Mouse (Mus musculus) MEL (cell line): ENCODE results near the gene Ak5.

Source experiments
- CTCF ChIP-seq, 3 experiments: IDR thresholded peaks in 2 of 3; conservative IDR thresholded peaks in 1 of 3; 2 replicates each; pipeline ENCODE4 v1.5.1; 2011 to 2012; ENCODE audit warnings: low read length in 3 of 3, low read depth in 2 of 3, mild to moderate bottlenecking in 2 of 3, improper control_type of control experiment in 1 of 3, inconsistent platforms in 1 of 3, mixed read lengths in 1 of 3, moderate library complexity in 1 of 3; ENCODE audit not compliant: control insufficient read depth in 1 of 3, insufficient read depth in 1 of 3, poor library complexity in 1 of 3, severe bottlenecking in 1 of 3
- ETS1 ChIP-seq: IDR thresholded peaks from 2 replicates; pipeline ENCODE4 v1.6.1; 2012; ENCODE audit warnings: low read depth, mild to moderate bottlenecking, inconsistent platforms, low read length, improper control_type of control experiment, moderate library complexity
- GATA1 ChIP-seq: IDR thresholded peaks from 2 replicates; pipeline ENCODE4 v1.6.1; 2011; ENCODE audit warnings: low read depth, low read length, improper control_type of control experiment
- MAZ ChIP-seq: IDR thresholded peaks from 2 replicates; pipeline ENCODE4 v1.6.1; 2012; ENCODE audit warnings: low read depth, mild to moderate bottlenecking, inconsistent platforms, low read length, improper control_type of control experiment
- POLR2A ChIP-seq, 2 experiments: IDR thresholded peaks; 2 replicates each; pipeline ENCODE4 v1.6.1; 2011 to 2012; ENCODE audit warnings: low read length in 2 of 2, mild to moderate bottlenecking in 2 of 2, control low read depth in 1 of 2, improper control_type of control experiment in 1 of 2, low read depth in 1 of 2, moderate library complexity in 1 of 2; ENCODE audit not compliant: control insufficient read depth in 1 of 2, insufficient read depth in 1 of 2, poor library complexity in 1 of 2
- TAL1 ChIP-seq: IDR thresholded peaks from 2 replicates; pipeline ENCODE4 v1.6.1; 2012; ENCODE audit warnings: mild to moderate bottlenecking, inconsistent platforms, low read length, moderate library complexity, mixed read lengths
- UBTF ChIP-seq: IDR thresholded peaks from 2 replicates; pipeline ENCODE4 v1.6.1; 2012; ENCODE audit warnings: low read depth, mild to moderate bottlenecking, inconsistent platforms, low read length, improper control_type of control experiment, moderate library complexity, borderline replicate concordance; ENCODE audit not compliant: insufficient read depth

DNA sequence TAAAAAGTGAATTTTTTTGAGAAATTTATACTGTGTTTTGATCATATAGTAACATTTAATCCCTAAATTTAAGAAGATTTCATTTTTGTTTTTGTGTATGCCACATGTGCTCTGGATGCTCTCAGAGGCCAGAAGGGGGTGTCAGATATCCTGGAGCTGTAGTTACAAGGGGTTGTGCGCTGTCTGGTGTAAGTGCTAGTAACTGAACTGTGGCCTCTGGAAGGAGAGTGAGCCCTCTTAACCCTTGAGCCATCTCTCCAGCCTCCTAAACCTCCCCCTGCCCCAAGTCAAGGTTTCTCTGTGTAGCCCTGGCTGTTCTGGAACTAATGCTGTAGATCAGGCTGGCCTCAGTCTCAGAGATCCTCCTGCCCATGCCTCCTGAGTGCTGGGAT lies 192.9 kb downstream of the Ak5 start:
- TF ChIP-seq TAL1 (no peak), CTCF (IDR thresholded peaks at IDR 0.05 in 2 of 3, conservative IDR thresholded peaks at IDR 0.05 in 1 of 3; ENCODE audit: control insufficient read depth in 1 of 3, insufficient read depth in 1 of 3, low read depth in 2 of 3, low read length in 3 of 3, poor library complexity in 1 of 3, severe bottlenecking in 1 of 3) (peak in 2 of 3 experiments; percentile 15 to 52; a peak in 2 of 6 replicates), UBTF (no peak), POLR2A (IDR thresholded peaks at IDR 0.05; ENCODE audit: control insufficient read depth in 1 of 2, insufficient read depth in 1 of 2, low read depth in 1 of 2, low read length in 2 of 2, poor library complexity in 1 of 2) (no peak), MAZ (no peak), ETS1 (no peak), GATA1 (no peak)
